Mouse (Mus musculus) kidney, postnatal 36 days (tissue): ENCODE data around the gene Slc9a8.
A peak's percentile ranks its signal among the peaks of the same experiment; 100 is the strongest.

Source experiments
- DNase-seq, 2 experiments: peaks; one replicate each; pipeline ENCODE4 v3.0.0; 2021 to 2022; ENCODE audit warnings: mixed read lengths in 2 of 2

The Slc9a8 gene

DNA sequence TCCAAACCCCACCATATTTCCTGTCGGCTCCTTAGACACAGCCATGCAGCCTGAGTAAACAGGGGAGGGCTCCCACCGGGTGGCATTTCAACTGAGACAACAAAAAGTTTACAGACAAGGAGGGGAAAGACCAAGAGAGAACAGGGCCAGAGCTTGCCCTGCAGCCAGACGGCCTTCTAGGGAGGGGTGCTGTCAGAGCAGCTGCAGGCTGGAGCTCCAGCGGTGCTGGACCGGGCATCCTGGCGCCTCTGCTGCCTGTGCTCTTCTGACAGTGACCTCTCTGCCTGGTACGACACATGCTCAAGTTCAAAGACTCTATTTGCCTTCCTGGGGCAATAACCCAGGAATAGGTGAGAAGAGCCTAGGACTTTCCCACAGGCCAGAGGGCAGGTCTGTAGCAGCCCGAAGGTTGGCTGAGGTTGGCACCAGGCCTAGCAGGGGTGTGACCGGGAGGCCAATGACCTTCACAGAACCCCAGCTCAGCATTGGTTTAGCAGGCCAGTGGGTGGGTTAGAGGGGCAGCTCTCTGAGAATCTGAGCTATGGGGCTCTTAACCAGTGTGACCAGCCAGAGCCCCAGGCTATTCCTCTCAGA is 5.4 kb upstream of the Slc9a8 start:
- peak; percentile 89 to 92 for DNase-seq

DNA sequence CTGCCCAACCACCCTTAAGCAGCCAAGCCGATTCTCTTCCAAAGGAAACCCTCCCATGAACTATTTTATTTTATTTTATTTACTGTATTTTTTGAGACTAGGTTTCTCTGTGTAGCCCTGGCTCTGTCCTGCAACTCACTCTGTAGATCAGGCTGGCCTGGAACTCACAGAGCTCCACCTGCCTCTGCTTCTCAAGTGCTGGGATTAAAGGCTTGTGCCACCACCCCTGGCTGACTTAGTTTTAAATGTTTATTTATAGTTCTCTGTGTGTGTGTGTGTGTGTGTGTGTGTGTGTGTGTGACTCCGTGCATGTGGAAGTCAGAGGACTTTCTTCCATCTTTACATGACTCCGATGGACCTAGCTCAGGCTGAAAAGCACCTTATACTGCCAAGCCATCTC is 4.5 kb upstream of the Slc9a8 start:
- no peak for DNase-seq

GRCm38 (mm10) chr2:167417694-167418093 is 3.8 kb upstream of the Slc9a8 start:
- DNase-seq = peak; percentile 74 to 93

DNA sequence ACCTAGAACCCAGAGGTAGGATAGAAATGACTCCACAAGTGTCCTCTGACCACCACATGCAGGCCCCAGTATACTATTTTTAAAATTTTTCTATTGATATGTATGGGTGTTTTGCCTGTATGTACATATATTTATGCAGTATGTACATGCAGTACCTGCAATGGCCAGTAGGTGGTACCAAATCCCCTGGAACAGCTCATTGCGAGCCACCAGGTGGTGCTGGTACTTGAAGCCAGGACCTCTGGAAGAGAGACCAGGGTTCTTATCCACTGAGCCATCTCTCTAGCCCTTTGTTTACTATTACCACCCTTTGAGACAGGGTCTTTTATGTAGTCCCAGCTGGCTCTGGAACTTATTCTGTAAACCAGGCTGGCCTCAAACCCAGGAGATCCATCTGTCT is 2.3 kb upstream of the Slc9a8 start:
- DNase-seq = peak; percentile 67 to 85

- DNase-seq = no peak
Observed at GRCm38 (mm10) chr2:167420811-167421241, 686 bp upstream of the Slc9a8 start.

GRCm38 (mm10) chr2:167422150-167422470 is 598 bp downstream of the Slc9a8 start:
- no peak for DNase-seq

GRCm38 (mm10) chr2:167423031-167423611 is 1.6 kb downstream of the Slc9a8 start:
- DNase-seq = no peak

- DNase-seq = no peak
Observed at GRCm38 (mm10) chr2:167424040-167424439, 2.5 kb downstream of the Slc9a8 start.

DNA sequence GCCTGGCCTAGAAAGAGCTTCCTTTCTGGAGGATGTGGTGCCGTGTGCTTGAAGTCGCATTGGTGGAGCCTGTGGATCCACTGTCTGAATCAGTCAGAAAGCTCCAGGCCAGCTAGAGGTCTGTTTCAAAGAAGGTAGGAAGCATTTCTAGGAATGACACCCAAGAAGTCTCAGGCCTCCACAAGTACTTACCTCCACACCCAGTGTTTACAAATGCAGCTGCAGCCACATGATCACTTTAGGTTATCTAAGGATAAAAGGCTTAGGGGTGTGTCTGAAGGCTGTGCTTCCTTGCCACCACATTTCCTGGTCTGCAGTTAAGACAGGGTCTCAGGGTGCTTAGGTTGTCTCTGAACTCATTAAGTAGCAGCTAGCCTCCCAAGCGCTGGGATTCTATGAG is 3.0 kb downstream of the Slc9a8 start:
- no peak for DNase-seq

- no peak for DNase-seq
Observed at GRCm38 (mm10) chr2:167425407-167425806, 3.9 kb downstream of the Slc9a8 start.

GRCm38 (mm10) chr2:167429596-167429995 is 8.1 kb downstream of the Slc9a8 start:
- DNase-seq = no peak

DNA sequence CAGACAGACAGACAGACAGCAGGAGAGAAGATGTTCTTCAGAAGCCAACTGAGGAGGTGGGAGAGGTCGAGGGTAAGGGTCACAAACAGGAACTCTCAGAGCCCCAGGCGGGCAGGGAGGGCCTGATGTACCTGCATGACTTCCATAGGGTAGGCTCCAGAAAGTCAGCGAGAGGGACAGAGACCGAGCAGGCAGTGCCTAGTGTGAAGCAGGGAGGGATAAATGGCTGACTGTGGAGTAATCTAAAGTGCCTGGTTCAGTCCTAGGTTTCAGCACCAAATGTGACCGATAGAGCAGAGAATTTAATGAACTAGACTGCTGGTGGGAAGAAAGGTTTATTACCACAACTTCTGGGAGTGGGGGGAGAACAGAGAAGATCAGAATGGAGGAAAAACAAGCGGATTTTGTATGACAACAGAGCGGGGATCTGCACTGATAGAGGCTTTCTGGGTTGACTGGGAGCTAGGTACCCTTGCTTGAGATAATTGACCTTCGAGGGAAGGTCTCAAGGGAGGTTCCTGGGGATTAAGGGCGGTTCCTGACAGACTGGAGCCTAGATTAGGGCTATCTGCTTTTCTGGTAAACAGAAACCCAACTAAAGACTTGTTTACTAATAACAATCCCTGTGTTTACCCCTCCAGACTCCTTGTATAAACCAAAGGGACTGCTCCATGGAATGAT is 9.4 kb downstream of the Slc9a8 start:
- DNase-seq = no peak

- DNase-seq = no peak
Observed at GRCm38 (mm10) chr2:167431418-167431776, 9.9 kb downstream of the Slc9a8 start.

DNA sequence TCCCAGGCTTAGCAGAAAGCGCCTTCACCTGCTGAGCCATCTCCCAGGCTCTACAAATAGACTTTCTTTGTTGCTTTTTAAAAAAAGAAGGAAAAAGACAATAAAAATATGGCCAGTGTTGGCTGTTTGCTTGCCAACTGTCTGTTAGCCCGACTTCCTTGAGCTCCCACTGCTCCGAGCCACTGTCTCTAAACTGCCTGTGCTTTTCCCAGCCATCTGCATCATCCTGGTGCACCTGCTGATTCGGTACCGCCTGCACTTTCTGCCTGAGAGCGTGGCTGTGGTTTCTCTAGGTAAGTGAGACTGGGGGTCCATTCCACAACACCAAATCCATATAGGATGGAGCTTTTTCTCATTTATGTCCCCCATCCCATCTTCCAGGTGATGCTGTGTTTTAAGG is 13.1 kb downstream of the Slc9a8 start:
- DNase-seq = no peak

DNA sequence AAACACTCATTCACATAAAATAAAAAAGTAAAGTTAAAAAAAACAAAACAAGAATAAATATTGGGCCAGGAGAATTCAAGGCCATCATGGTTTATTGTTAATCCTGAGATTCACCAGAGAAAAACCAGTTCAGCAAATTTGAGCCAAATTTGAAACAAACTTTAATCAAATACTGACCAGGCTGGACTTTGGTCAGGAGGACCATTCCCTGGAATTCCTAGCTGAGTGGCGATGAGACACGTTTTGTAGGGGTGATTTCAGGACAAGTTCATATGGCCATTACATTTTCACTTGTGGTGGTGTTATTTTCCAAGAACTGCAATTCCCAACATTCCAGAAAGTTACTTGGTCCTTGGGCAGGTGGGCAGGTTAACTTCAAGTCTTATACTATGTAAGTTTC is 14.1 kb downstream of the Slc9a8 start:
- peak; percentile 62 to 65 for DNase-seq

- DNase-seq = no peak
Observed at GRCm38 (mm10) chr2:167436371-167436770, 14.9 kb downstream of the Slc9a8 start.

DNA sequence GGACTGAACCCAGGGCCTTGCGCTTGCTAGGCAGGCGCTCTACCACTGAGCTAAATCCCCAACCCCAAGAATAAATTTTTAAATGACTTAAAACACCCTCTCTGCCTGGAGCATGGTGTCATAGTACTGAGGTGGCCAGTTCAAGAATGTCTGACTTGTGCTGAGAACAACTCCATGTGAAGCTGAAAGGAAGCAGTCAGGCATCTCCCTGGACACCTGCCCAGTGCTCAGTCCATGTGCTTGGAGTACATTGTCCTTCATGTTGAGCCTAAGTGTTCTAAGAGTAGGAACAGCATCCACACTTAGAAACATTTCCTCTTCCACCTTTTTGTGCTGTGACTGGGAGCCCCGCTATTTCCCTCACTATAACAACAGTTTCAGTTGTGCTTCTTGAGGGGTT is 17.9 kb downstream of the Slc9a8 start:
- DNase-seq = peak; percentile 88

DNA sequence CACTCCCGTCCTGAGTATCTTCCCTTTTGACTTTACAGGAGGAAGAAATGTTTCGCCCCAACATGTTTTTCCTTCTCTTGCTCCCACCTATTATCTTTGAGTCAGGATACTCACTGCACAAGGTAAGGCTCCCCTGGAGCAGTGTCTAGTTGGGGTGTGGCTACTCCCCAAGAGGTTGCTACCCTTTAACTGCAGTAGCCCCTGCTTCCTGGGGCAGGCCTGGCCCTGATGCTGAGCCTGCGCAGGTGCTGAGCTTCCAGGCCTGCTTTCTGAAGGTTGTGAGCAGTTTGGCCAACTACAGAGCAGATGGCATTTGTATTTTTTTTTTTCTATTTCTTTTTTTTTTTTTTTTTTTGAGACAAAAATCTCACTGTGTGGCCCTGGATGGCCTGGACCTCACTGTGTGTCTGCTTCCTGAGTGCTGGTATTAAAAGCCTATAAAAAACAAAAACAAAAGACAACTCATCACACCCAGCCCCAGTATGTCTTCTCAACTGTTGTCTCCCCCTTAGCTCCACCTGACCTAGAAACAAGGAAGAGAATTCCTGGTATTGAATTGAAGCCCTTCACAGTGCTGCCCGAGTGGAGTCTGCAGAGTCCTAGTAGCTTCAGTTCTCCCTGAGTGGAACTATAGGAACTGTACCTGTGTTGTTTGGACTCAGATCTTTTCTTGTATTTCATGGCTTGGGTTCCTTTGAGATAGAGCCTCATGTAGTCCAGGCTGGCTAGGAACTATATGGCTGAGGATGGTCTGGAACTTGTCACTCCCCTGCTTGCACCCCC is 22.1 kb downstream of the Slc9a8 start:
- DNase-seq = no peak

GRCm38 (mm10) chr2:167445911-167446780 is 24.6 kb downstream of the Slc9a8 start:
- peak in 1 of 2 experiments; percentile 25 for DNase-seq

DNA sequence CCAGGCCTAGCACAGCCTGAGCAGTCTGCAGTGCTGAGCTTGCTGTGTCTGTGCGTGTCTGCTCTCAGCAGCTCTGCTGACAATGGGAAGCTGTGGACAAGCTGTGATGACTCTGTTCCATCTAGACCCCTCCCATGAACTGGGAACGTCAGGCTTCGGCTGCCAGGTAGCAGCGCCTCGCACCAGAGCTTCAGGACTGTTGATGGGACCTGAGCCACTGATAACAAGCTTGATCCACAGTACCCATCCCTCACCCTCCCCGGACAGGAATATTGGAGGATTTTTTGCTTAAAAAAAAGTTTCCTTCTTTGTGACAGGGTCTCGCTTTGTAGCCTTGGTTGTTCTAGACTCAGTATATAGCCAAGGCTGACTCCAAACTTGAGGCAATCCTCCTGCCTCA is 25.7 kb downstream of the Slc9a8 start:
- no peak for DNase-seq

GRCm38 (mm10) chr2:167447629-167448028 is 26.1 kb downstream of the Slc9a8 start:
- no peak for DNase-seq

DNA sequence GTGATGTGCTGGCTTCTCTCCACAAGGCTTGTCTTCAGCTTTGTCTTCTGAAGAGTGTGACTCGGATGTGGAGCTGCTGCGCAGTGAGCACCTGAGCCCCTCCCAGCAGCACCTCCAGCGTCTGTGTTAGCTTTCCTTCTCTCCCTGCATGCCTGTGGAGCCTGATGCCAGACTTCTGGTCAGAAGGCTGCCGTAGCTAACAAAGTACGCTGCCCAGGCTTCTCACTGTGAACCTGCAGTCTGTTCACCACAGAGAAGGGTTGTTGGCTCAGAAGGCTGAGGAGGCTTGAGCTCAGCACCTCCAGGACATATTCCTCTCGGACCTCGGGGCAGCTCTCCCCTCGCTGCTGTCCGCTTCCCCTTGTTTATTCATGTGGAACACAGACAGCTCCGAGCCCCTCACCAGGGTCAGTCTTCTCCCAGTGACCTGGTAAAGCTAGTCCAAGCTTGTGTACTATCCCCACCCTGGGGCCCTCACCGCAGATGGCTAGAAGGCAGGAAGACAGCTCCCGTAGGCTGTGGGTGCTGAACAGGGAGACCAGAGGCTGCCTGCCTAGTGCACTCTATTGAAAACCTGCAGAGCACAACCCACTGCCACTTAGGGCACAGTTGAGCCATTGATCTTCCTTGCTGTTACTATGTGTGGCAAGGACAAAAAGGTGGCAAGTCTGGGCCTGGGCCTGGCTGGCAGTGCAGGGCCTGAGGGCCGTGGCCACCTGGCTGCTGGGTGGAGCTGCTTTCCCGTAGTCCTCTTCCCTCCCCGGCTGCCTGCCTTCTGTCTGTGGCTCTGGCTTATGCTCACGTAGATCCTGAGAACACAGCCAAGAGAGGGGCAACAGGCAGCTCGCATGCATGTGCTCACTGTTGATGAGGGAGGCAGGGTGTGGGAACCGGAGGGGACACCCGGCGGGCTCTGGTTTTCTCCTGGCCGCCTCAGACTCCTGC is 28.1 kb downstream of the Slc9a8 start:
- no peak for DNase-seq
